Mouse (Mus musculus) lung, adult 2 months (tissue): ENCODE results near the gene Gm8947. TPM values are rescaled to one million over a fixed set of nuclear protein-coding genes. Genes with fewer than 3 reads are reported as not detected.

Experiments
- DNase-seq: peaks from one replicate; pipeline ENCODE4 v3.0.0; 2022
- H3K4me1 ChIP-seq: fragments of 200-500 bp; 2 replicates; pipeline ENCODE4 v1.6.1; 2011; ENCODE audit warnings: low read length; ENCODE audit not compliant: control insufficient read depth, insufficient read depth
- H3K4me3 ChIP-seq: fragments of 200-500 bp; replicated peaks from 2 replicates; pipeline ENCODE3; 2011; ENCODE audit warnings: low read depth, mild to moderate bottlenecking, control low read depth, low read length; ENCODE audit errors: extremely low read depth
- CTCF ChIP-seq: fragments of 200-500 bp; IDR thresholded peaks from 2 replicates; pipeline ENCODE4 v1.5.1; 2011; ENCODE audit warnings: mild to moderate bottlenecking, low read length, control low read depth; ENCODE audit not compliant: insufficient read depth
- POLR2A ChIP-seq: fragments of 200-500 bp; IDR thresholded peaks from 2 replicates; pipeline ENCODE4 v1.6.1; 2011; ENCODE audit warnings: low read depth, mild to moderate bottlenecking, control low read depth, low read length, borderline replicate concordance; ENCODE audit errors: extremely low read depth
- WGBS: fragments of 180-500 bp; shearing (Covaris S2); methylation state at CpG from one replicate; pipeline ENCODE4 v1.1.7; 2018; 5-methylcytosine and 5-hydroxymethylcytosine counted together
- polyA plus RNA-seq: library from polyadenylated mRNA; depleted of rRNA; stranded (reverse); fragments of >200 nt; gene quantifications from 2 replicates; pipeline ENCODE4 v1.2.3, GENCODE M21; 2012

Gene Gm8947
- polyA plus RNA-seq, 1 experiment = not detected

- TF ChIP-seq POLR2A = no peak
- TF ChIP-seq CTCF = no peak
- 89% methylated on average over 2 of the region's 2 CpGs for WGBS
Measured at GRCm38 (mm10) chr1:151158857-151159510, 33.2 kb upstream of the Gm8947 start.

GRCm38 (mm10) chr1:151166031-151166430 lies 26.1 kb upstream of the Gm8947 start:
- Histone ChIP-seq H3K4me1 (no peaks in the 10 kb centered on the region), H3K4me3 (no peak overlapping the region)
- TF ChIP-seq POLR2A (no peak), CTCF (no peak)
- WGBS = 61% methylated on average over 8 of the region's 8 CpGs
- DNase-seq = no peak

More at GRCm38 (mm10) chr1:151158857-151159510, 33.2 kb upstream of the Gm8947 start:
- H3K4me1 ChIP-seq = no peaks in the 10 kb centered on the region
- no peak overlapping the region for H3K4me3 ChIP-seq
- no peak for DNase-seq

- 43% methylated on average over 12 of the region's 12 CpGs for WGBS
Measured at GRCm38 (mm10) chr1:151167297-151168047, 24.7 kb upstream of the Gm8947 start.

GRCm38 (mm10) chr1:151168637-151169036 lies 23.5 kb upstream of the Gm8947 start:
- H3K4me3 ChIP-seq = no peak overlapping the region
- no peaks in the 10 kb centered on the region for H3K4me1 ChIP-seq
- WGBS = 64% methylated on average over 3 of the region's 3 CpGs
- DNase-seq = no peak
- TF ChIP-seq POLR2A = no peak

More at GRCm38 (mm10) chr1:151167297-151168047, 24.7 kb upstream of the Gm8947 start:
- H3K4me1 ChIP-seq = no peaks in the 10 kb centered on the region
- TF ChIP-seq CTCF = no peak
- TF ChIP-seq POLR2A = no peak
- DNase-seq = no peak
- no peak overlapping the region for H3K4me3 ChIP-seq

- 87% methylated on average over 2 of the region's 2 CpGs for WGBS
- TF ChIP-seq CTCF = no peak
- TF ChIP-seq POLR2A = no peak
- no peak for DNase-seq
- Histone ChIP-seq H3K4me3 (no peak overlapping the region), H3K4me1 (no peaks in the 10 kb centered on the region)
Measured at GRCm38 (mm10) chr1:151171572-151172461, 20.4 kb upstream of the Gm8947 start.

- H3K4me3 ChIP-seq = no peak overlapping the region
- peak; percentile 12 for DNase-seq
- TF ChIP-seq POLR2A (no peak), CTCF (no peak)
Measured at GRCm38 (mm10) chr1:151177030-151177936, 14.9 kb upstream of the Gm8947 start.

GRCm38 (mm10) chr1:151177937-151178271 lies 14.3 kb upstream of the Gm8947 start:
- H3K4me3 ChIP-seq = peak overlapping the region; percentile 4
- 19% methylated on average over 4 of the region's 4 CpGs for WGBS
- TF ChIP-seq CTCF (no peak), POLR2A (no peak)
- H3K4me1 ChIP-seq = no peaks in the 10 kb centered on the region
- DNase-seq = no peak

More at GRCm38 (mm10) chr1:151177030-151177936, 14.9 kb upstream of the Gm8947 start:
- H3K4me1 ChIP-seq = no peaks in the 10 kb centered on the region
- 26% methylated on average over 10 of the region's 10 CpGs for WGBS

- TF ChIP-seq POLR2A = no peak
- no peak for TF ChIP-seq CTCF
- DNase-seq = no peak
- H3K4me1 ChIP-seq = no peaks in the 10 kb centered on the region
- H3K4me3 ChIP-seq = no peak overlapping the region
- 77% methylated on average over 2 of the region's 2 CpGs for WGBS
Measured at GRCm38 (mm10) chr1:151178505-151179083, 13.6 kb upstream of the Gm8947 start.
